Mouse (Mus musculus): Measurements from ENCODE around the gene Nup155.

Nup155 gene

DNA sequence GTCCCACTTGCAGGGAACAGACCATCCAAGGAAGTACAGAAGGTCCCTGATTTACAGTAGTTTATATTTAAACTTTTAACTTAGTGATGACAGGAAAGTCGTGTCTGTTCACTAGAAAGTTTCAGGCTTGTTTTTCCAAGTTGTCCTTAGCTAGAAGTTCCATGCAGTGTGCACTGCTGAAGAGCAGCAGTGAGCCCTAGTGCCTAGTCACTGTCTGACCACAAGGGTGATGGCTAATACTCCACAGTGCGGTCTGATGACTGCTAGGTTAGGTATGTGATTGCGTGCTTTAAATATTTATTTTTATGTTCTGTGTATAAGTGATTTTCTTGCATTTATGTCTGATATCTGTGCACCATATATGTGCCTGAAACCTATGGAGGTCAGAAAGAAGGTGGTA lies 81.4 kb downstream of the Nup155 start:
- no peak for DNase-seq (ENCODE audit: low read depth, low spot score)

GRCm38 (mm10) chr15:8200317-8200716 lies 91.2 kb downstream of the Nup155 start:
- DNase-seq (ENCODE audit: low read depth, low spot score): no peak

- no peak for DNase-seq (ENCODE audit: low read depth, low spot score)
These were observed 99.3 kb downstream of the Nup155 start for GRCm38 (mm10) chr15:8208362-8208761.

Measured in brain, adult 2 months (tissue).